Mouse (Mus musculus): ENCODE results near the gene Cdpf1. TPM values are rescaled to one million over a fixed set of nuclear protein-coding genes. Genes with fewer than 3 reads are reported as not detected.

Cdpf1 gene
- polyA plus RNA-seq, 1 experiment from 2014 or later, result 26.3 TPM

DNA sequence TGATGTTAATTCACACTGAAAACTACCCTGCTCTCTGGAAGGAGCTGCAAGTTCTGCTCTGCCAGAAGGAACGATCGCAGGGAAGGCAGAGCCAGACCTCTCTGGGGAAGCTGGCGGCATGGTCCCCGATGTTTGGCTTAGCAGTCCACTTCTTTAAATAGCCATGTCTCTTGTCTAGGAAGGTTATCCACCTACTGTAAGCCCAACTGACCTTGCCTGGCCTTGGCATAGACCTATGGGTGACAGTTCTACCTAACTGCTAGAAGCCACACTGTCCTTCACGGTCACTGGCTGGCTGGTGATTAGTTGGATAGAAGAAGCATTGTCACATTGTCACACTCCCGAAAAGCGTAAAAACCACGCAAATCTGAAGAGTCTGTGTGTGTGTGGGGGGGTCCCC lies 12.8 kb downstream of the Cdpf1 start:
- no peaks in the 10 kb centered on the region for H3K4me1 ChIP-seq (ENCODE audit: control insufficient read depth, insufficient read depth, low read length)

DNA sequence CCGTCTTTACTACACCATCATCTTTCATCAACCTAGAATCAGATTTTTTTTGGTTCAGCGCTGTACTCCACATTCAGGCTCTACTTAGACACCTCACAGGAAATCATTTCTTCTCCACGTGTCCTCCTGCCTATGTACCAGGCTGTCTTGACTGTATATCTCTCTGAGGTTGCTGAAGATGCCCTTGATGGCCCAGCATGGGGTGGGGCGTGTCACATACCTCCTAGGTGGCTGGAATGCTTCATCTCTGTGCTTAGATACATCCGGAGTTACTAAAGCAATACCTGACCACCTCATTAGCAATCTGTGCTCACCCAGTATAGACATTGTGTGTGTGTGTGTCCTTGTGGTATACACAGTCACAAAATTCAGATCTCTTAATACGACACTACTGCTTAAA lies 16.0 kb downstream of the Cdpf1 start:
- Histone ChIP-seq H3K27me3 (ENCODE audit: control insufficient read depth, insufficient read depth, low read depth, low read length) (no peaks in the 10 kb centered on the region), H3K9ac (ENCODE audit: low read depth, low read length) (no peak overlapping the region), H3K27ac (ENCODE audit: low read length) (no peak overlapping the region), H3K4me2 (ENCODE audit: low read length) (no peak overlapping the region), H3K4me1 (ENCODE audit: control insufficient read depth, insufficient read depth, low read length) (no peaks in the 10 kb centered on the region), H3K4me3 (ENCODE audit: low read depth, low read length) (no peak overlapping the region), H3K36me3 (ENCODE audit: control insufficient read depth, insufficient read depth, low read length) (no peaks in the 10 kb centered on the region), H3K9me3 (replicated peaks; ENCODE audit: control insufficient read depth, low read length, poor library complexity, severe bottlenecking) (no peaks in the 10 kb centered on the region)
- WGBS, result 78% methylated on average over 6 of the region's 6 CpGs
- ATAC-seq, result no peak

More for the DNA sequence above, 12.8 kb downstream of the Cdpf1 start:
- Histone ChIP-seq H3K9ac (ENCODE audit: low read depth, low read length) (no peak overlapping the region), H3K27ac (ENCODE audit: low read length) (no peak overlapping the region), H3K4me2 (ENCODE audit: low read length) (no peak overlapping the region), H3K36me3 (ENCODE audit: control insufficient read depth, insufficient read depth, low read length) (no peaks in the 10 kb centered on the region), H3K4me3 (ENCODE audit: low read depth, low read length) (no peak overlapping the region), H3K9me3 (replicated peaks; ENCODE audit: control insufficient read depth, low read length, poor library complexity, severe bottlenecking) (no peaks in the 10 kb centered on the region), H3K27me3 (ENCODE audit: control insufficient read depth, insufficient read depth, low read depth, low read length) (no peaks in the 10 kb centered on the region)
- ATAC-seq, result no peak
- WGBS, result 94% methylated on average over 8 of the region's 8 CpGs

DNA sequence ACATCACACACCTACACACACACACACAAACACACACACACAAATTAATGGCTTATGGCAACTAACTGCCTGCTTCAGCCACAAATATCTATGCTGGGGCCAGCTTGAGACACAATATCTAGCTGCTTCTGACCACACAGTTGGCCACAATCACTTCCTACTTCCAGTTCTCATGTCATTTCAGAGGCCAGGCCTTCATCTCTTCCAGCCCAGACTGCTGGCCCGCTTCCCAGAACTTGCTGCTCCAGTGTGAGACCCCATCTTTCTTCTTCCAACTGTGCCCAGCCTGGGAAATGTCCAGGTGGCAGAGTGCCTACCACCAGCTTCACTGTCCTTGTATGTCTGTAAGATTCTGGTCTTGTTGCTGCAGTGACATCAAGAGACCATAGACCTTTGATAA lies 18.7 kb downstream of the Cdpf1 start:
- WGBS, result 73% methylated on average over 1 of the region's 1 CpGs
- Histone ChIP-seq H3K9me3 (replicated peaks; ENCODE audit: control insufficient read depth, low read length, poor library complexity, severe bottlenecking) (no peaks in the 10 kb centered on the region), H3K36me3 (ENCODE audit: control insufficient read depth, insufficient read depth, low read length) (no peaks in the 10 kb centered on the region), H3K4me3 (ENCODE audit: low read depth, low read length) (no peak overlapping the region), H3K4me2 (ENCODE audit: low read length) (no peak overlapping the region), H3K9ac (ENCODE audit: low read depth, low read length) (no peak overlapping the region), H3K4me1 (ENCODE audit: control insufficient read depth, insufficient read depth, low read length) (no peaks in the 10 kb centered on the region), H3K27ac (ENCODE audit: low read length) (no peak overlapping the region), H3K27me3 (ENCODE audit: control insufficient read depth, insufficient read depth, low read depth, low read length) (no peaks in the 10 kb centered on the region)
- no peak for ATAC-seq

DNA sequence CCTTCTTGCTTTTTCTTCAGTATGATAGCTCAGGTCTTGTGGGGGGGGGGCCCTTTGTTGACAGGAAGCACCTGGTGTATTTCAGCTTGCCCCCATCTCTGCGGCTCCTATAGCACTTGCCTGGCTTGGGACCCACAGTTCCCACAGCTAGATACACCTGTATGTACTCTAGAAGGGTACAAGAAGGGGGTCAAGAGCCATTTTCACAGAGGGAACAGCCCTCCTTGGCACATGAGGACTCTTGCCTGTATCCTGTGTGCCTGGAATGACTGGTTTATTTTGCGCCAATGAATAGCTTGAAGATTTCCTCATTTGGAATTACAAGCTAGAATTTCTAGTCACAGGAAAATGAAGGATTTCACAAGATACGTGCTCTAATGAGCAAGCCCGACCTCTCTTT lies 20.0 kb downstream of the Cdpf1 start:
- no peaks in the 10 kb centered on the region for H3K9me3 ChIP-seq (replicated peaks; ENCODE audit: control insufficient read depth, low read length, poor library complexity, severe bottlenecking)
- no peak overlapping the region for H3K4me3 ChIP-seq (ENCODE audit: low read depth, low read length)
- no peak for ATAC-seq
- no peaks in the 10 kb centered on the region for H3K27me3 ChIP-seq (ENCODE audit: control insufficient read depth, insufficient read depth, low read depth, low read length)
- 87% methylated on average over 4 of the region's 4 CpGs for WGBS
- no peaks in the 10 kb centered on the region for H3K36me3 ChIP-seq (ENCODE audit: control insufficient read depth, insufficient read depth, low read length)
- H3K4me1 ChIP-seq (ENCODE audit: control insufficient read depth, insufficient read depth, low read length), result no peaks in the 10 kb centered on the region
- no peak overlapping the region for H3K4me2 ChIP-seq (ENCODE audit: low read length)
- H3K27ac ChIP-seq (ENCODE audit: low read length), result no peak overlapping the region
- H3K9ac ChIP-seq (ENCODE audit: low read depth, low read length), result no peak overlapping the region

DNA sequence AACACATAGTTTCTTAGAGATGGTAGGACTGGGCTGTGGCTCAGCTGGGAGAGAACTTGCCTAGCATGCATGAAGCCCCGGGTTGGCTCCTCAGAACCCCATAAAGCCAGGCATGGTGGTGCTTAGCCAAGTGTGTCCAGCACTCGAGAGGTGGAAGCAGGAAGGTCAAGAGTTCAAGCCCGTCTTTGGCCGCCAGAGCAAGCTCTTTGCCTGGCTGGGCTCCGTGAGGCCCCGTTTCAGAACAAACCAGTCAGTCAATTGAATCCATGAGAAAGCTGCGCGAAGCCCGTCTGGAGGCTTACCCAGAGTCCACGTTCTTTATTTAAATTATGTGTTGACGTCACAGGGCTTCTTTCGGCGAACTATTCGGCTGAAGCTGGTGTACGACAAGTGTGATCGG lies 22.9 kb downstream of the Cdpf1 start:
- H3K27ac ChIP-seq (ENCODE audit: low read length), result no peak overlapping the region
- H3K27me3 ChIP-seq (ENCODE audit: control insufficient read depth, insufficient read depth, low read depth, low read length), result no peaks in the 10 kb centered on the region
- no peak overlapping the region for H3K4me3 ChIP-seq (ENCODE audit: low read depth, low read length)
- ATAC-seq, result no peak
- H3K4me2 ChIP-seq (ENCODE audit: low read length), result no peak overlapping the region
- no peaks in the 10 kb centered on the region for H3K4me1 ChIP-seq (ENCODE audit: control insufficient read depth, insufficient read depth, low read length)
- no peaks in the 10 kb centered on the region for H3K36me3 ChIP-seq (ENCODE audit: control insufficient read depth, insufficient read depth, low read length)
- WGBS, result 75% methylated on average over 16 of the region's 16 CpGs
- H3K9me3 ChIP-seq (replicated peaks; ENCODE audit: control insufficient read depth, low read length, poor library complexity, severe bottlenecking), result no peaks in the 10 kb centered on the region
- H3K9ac ChIP-seq (ENCODE audit: low read depth, low read length), result no peak overlapping the region

DNA sequence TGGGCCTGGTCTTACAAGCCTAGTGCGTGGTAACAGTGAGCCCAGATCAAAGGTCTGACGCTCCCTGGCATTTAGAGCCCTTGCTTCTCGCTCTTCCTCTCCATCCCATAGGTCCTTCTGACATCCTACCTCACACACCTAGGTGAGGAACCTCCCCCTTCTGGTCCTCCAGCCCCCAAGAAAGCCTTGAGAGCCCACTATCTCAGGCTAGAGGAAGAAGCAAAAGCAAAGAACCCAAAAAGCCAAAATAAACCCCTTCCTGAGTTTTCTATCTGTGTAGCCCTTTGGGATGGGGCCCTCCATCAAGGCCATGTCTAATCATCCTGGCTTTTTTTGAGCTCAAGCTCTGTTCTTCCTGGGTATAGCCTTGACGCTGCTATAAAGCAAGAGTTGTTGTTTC lies 23.4 kb downstream of the Cdpf1 start:
- no peak overlapping the region for H3K4me3 ChIP-seq (ENCODE audit: low read depth, low read length)
- ATAC-seq, result no peak
- no peak overlapping the region for H3K4me2 ChIP-seq (ENCODE audit: low read length)
- no peak overlapping the region for H3K9ac ChIP-seq (ENCODE audit: low read depth, low read length)
- H3K9me3 ChIP-seq (replicated peaks; ENCODE audit: control insufficient read depth, low read length, poor library complexity, severe bottlenecking), result no peaks in the 10 kb centered on the region
- H3K4me1 ChIP-seq (ENCODE audit: control insufficient read depth, insufficient read depth, low read length), result no peaks in the 10 kb centered on the region
- no peak overlapping the region for H3K27ac ChIP-seq (ENCODE audit: low read length)
- H3K36me3 ChIP-seq (ENCODE audit: control insufficient read depth, insufficient read depth, low read length), result no peaks in the 10 kb centered on the region
- 89% methylated on average over 4 of the region's 4 CpGs for WGBS
- H3K27me3 ChIP-seq (ENCODE audit: control insufficient read depth, insufficient read depth, low read depth, low read length), result no peaks in the 10 kb centered on the region

DNA sequence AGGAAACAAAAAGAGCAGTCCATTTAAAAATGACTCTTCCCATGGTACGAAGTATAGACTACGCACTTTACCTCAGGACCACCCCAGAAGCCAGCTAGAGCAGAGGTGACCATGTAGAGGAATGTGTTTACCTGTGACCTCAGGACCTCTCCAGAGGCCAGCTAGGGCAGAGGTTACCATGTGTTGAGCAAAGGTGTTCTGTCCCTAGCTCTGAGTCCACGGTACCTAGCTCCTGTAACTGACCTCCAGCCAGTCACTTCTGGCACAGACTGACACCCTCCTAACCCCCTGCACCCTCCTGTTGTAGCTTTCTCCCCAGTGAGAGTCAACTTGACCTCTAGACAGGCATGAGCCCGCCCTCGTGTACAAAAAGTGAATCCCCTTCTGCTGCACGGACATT lies 24.0 kb downstream of the Cdpf1 start:
- no peak for ATAC-seq
- no peak overlapping the region for H3K4me2 ChIP-seq (ENCODE audit: low read length)
- H3K27me3 ChIP-seq (ENCODE audit: control insufficient read depth, insufficient read depth, low read depth, low read length), result no peaks in the 10 kb centered on the region
- H3K9me3 ChIP-seq (replicated peaks; ENCODE audit: control insufficient read depth, low read length, poor library complexity, severe bottlenecking), result no peaks in the 10 kb centered on the region
- H3K4me3 ChIP-seq (ENCODE audit: low read depth, low read length), result no peak overlapping the region
- no peak overlapping the region for H3K27ac ChIP-seq (ENCODE audit: low read length)
- WGBS, result 91% methylated on average over 6 of the region's 6 CpGs
- H3K36me3 ChIP-seq (ENCODE audit: control insufficient read depth, insufficient read depth, low read length), result no peaks in the 10 kb centered on the region
- no peak overlapping the region for H3K9ac ChIP-seq (ENCODE audit: low read depth, low read length)
- H3K4me1 ChIP-seq (ENCODE audit: control insufficient read depth, insufficient read depth, low read length), result no peaks in the 10 kb centered on the region

DNA sequence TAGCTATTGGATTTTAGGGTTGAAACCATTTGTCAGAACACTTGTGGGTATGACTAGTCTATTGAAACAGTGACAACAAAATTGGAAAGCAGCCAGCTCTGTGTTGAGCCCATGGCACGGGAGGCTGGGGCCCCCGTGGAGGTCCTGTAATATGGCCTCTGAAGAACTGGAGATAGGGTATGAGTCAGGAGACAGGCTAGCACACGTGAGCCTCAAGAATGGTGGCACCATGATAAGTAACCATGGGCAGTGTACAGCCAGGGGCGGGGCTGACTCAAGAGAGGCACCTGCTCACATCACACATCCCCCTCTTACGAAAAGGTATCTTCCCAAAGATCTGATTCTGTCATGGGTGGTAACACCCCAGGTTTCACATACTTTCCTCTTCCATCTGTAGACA lies 24.8 kb downstream of the Cdpf1 start:
- Histone ChIP-seq H3K9me3 (replicated peaks; ENCODE audit: control insufficient read depth, low read length, poor library complexity, severe bottlenecking) (no peaks in the 10 kb centered on the region), H3K27ac (ENCODE audit: low read length) (no peak overlapping the region), H3K4me1 (ENCODE audit: control insufficient read depth, insufficient read depth, low read length) (no peaks in the 10 kb centered on the region), H3K4me2 (ENCODE audit: low read length) (no peak overlapping the region), H3K27me3 (ENCODE audit: control insufficient read depth, insufficient read depth, low read depth, low read length) (no peaks in the 10 kb centered on the region), H3K36me3 (ENCODE audit: control insufficient read depth, insufficient read depth, low read length) (no peaks in the 10 kb centered on the region), H3K4me3 (ENCODE audit: low read depth, low read length) (no peak overlapping the region), H3K9ac (ENCODE audit: low read depth, low read length) (no peak overlapping the region)
- no peak for ATAC-seq
- 79% methylated on average over 5 of the region's 5 CpGs for WGBS

DNA sequence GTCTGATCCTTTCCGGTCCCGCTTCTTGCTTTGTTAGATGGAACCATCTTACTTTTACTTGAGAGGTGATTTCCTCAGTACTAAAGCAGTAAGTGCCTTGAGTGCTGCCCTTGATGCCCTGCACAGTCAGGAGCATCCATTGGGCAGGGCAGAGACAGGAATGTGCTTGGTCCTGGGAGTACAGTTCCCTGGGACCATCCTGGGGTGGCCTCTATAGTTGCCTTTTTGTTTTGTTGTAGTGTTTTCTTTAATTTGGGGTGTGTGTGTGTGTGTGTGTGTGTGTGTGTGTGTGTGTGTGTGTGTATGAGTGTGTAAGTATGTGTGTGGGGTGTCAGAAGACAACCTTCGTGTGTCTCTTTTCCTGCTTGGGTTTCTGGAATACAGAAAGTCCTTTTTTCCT lies 27.2 kb downstream of the Cdpf1 start:
- WGBS, result 90% methylated on average over 3 of the region's 3 CpGs
- ATAC-seq, result no peak
- no peaks in the 10 kb centered on the region for H3K9me3 ChIP-seq (replicated peaks; ENCODE audit: control insufficient read depth, low read length, poor library complexity, severe bottlenecking)

DNA sequence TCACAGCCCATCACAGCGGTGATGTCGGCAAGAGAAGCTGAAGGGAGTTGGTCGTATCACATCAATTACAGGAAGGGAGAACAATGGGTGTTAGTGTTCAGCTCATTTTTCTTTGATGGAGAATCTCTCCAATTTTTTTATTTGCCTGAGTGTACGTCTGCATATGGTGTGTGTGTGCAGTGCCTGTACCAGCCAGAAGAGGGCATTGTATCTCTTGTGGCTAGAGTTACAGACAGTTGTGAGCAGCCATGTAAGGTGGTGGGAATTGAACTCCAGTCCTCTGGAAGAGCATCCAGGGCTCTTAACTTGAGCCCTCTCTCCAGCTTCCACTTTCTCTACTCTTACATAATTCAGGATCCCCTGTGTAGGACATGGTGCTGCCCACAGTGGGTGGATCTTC lies 28.4 kb downstream of the Cdpf1 start:
- H3K4me1 ChIP-seq (ENCODE audit: control insufficient read depth, insufficient read depth, low read length), result no peaks in the 10 kb centered on the region
- no peaks in the 10 kb centered on the region for H3K27me3 ChIP-seq (ENCODE audit: control insufficient read depth, insufficient read depth, low read depth, low read length)
- H3K9ac ChIP-seq (ENCODE audit: low read depth, low read length), result no peak overlapping the region
- H3K4me2 ChIP-seq (ENCODE audit: low read length), result no peak overlapping the region
- no peaks in the 10 kb centered on the region for H3K9me3 ChIP-seq (replicated peaks; ENCODE audit: control insufficient read depth, low read length, poor library complexity, severe bottlenecking)
- ATAC-seq, result no peak
- no peak overlapping the region for H3K4me3 ChIP-seq (ENCODE audit: low read depth, low read length)
- WGBS, result 91% methylated on average over 4 of the region's 4 CpGs
- H3K27ac ChIP-seq (ENCODE audit: low read length), result no peak overlapping the region
- no peaks in the 10 kb centered on the region for H3K36me3 ChIP-seq (ENCODE audit: control insufficient read depth, insufficient read depth, low read length)

More for the DNA sequence above, 27.2 kb downstream of the Cdpf1 start:
- Histone ChIP-seq H3K4me1 (ENCODE audit: control insufficient read depth, insufficient read depth, low read length) (no peaks in the 10 kb centered on the region), H3K36me3 (ENCODE audit: control insufficient read depth, insufficient read depth, low read length) (no peaks in the 10 kb centered on the region), H3K4me3 (ENCODE audit: low read depth, low read length) (no peak overlapping the region), H3K4me2 (ENCODE audit: low read length) (no peak overlapping the region), H3K27me3 (ENCODE audit: control insufficient read depth, insufficient read depth, low read depth, low read length) (no peaks in the 10 kb centered on the region), H3K9ac (ENCODE audit: low read depth, low read length) (no peak overlapping the region), H3K27ac (ENCODE audit: low read length) (no peak overlapping the region)

Data from midbrain, embryonic 16.5 days (tissue).